Mouse (Mus musculus): Measurements from ENCODE around the gene Gm13698.
"Not testable (repeated sequence)": the region's sequence is repeated elsewhere in the genome, so short reads cannot be mapped to it uniquely, and the experiment has no call there.

Gm13698 gene

GRCm38 (mm10) chr2:83955393-83955792 lies at the start of gene Gm13698:
Gene Gm13698 (plus strand): TSS chr2:83955693.
- DNase-seq (ENCODE audit: low spot score): not testable (repeated sequence)

GRCm38 (mm10) chr2:83929478-83930088 lies 25.9 kb upstream of the Gm13698 start:
- no peak for DNase-seq (ENCODE audit: low spot score)

GRCm38 (mm10) chr2:83940931-83941361 lies 14.5 kb upstream of the Gm13698 start, which contains the start of gene Zswim2:
Gene Zswim2 (minus strand): TSS chr2:83941228.
- DNase-seq (ENCODE audit: low spot score): peak; percentile 3

- no peak for DNase-seq (ENCODE audit: low spot score)
Measured at GRCm38 (mm10) chr2:83941378-83941777, 14.1 kb upstream of the Gm13698 start.

- DNase-seq (ENCODE audit: low spot score): no peak
Measured at GRCm38 (mm10) chr2:83941792-83942191, 13.7 kb upstream of the Gm13698 start.

GRCm38 (mm10) chr2:83961203-83961602 lies 5.7 kb downstream of the Gm13698 start, which contains the start of gene Gm13693:
Gene Gm13693 (plus strand): TSS chr2:83961503.
- DNase-seq (ENCODE audit: low spot score): not testable (repeated sequence)

- DNase-seq (ENCODE audit: low spot score): not testable (repeated sequence)
Measured at GRCm38 (mm10) chr2:83967013-83967412, 11.5 kb downstream of the Gm13698 start, which contains the start of gene Gm13695. Gene Gm13695 (plus strand): TSS chr2:83967313.

GRCm38 (mm10) chr2:83972823-83973222 lies 17.3 kb downstream of the Gm13698 start, which contains the start of gene Gm13696:
Gene Gm13696 (plus strand): TSS chr2:83973123.
- DNase-seq (ENCODE audit: low spot score): not testable (repeated sequence)

GRCm38 (mm10) chr2:83978633-83979032 lies 23.1 kb downstream of the Gm13698 start, which contains the start of gene Gm13694:
Gene Gm13694 (plus strand): TSS chr2:83978933.
- not testable (repeated sequence) for DNase-seq (ENCODE audit: low spot score)

- not testable (repeated sequence) for DNase-seq (ENCODE audit: low spot score)
Measured at GRCm38 (mm10) chr2:83984443-83984842, 28.9 kb downstream of the Gm13698 start, which contains the start of gene Gm13697. Gene Gm13697 (plus strand): TSS chr2:83984743.

- not testable (repeated sequence) for DNase-seq (ENCODE audit: low spot score)
Measured at GRCm38 (mm10) chr2:83990253-83990652, 34.8 kb downstream of the Gm13698 start, which contains the start of gene Gm13691. Gene Gm13691 (plus strand): TSS chr2:83990553.

GRCm38 (mm10) chr2:83993639-83994255 lies 38.3 kb downstream of the Gm13698 start:
- not testable (repeated sequence) for DNase-seq (ENCODE audit: low spot score)

GRCm38 (mm10) chr2:83994526-83994925 lies 39.0 kb downstream of the Gm13698 start:
- not testable (repeated sequence) for DNase-seq (ENCODE audit: low spot score)
